In the genomic region with DNA sequence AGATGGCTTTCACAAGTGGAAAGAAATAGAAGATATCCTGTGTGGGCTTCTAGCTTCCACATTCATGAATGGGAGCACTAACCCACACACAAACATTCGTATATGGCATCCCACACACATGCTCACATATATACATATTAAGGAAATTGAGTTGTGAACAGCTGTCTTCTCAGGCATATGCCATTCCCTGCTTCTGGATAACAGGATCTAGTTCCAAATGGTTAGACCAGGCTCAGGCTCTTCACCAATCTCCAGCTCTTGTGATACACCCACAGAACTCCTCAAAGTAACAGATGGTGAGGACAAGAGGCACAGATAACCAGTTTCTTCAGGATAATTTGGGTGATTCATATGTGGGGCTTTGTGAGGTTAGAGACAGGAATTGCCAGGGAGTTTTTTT, we compare ENCODE assay signal across 22 mouse cellular contexts. TPM values are rescaled to one million over a fixed set of nuclear protein-coding genes. Genes with fewer than 3 reads are reported as not detected.
DNase-seq lines count a peak whose midpoint lies in the region; ATAC-seq lines count a peak whose summit lies in the region.
"Had no signal": no experiment of that assay in that cellular context is flagged by ENCODE, and none has a peak within 500 bp of the region (broad histone marks: within the 10 kb centered on the region; RNA-seq: fewer than 3 reads in every experiment).

No protein-coding gene starts in this region.

- no peak for DNase-seq in frontal cortex, postnatal 10 days (ENCODE audit: low spot score in 2 of 2)
- DNase-seq in layer of hippocampus, adult 11-12 months (ENCODE audit: low spot score), result peak; percentile 4
- no peak for DNase-seq in layer of hippocampus, postnatal 10 days (ENCODE audit: low spot score in 2 of 2)
- peak; percentile 3 to 75 for DNase-seq in left cerebral cortex, postnatal 25 days (ENCODE audit: low spot score in 2 of 2)
- DNase-seq in left cerebral cortex, postnatal 10 days (ENCODE audit: extremely low spot score in 1 of 2, low spot score in 2 of 2), result no peak
- peak; percentile 78 for DNase-seq in telencephalon, adult 2 months (ENCODE audit: low read depth, low spot score)
- DNase-seq: adrenal gland, adult 8-10 months; adrenal gland, postnatal 36 days; B cell, adult 2 months; cerebellum, adult 11 months; cerebellum, adult 8-10 months; cerebellum, postnatal 14 days; embryo, embryonic 11 days; gastrocnemius, postnatal 10 days had no signal

- ATAC-seq in frontal cortex, adult (ENCODE audit: low TSS enrichment), result peak; percentile 96
- ATAC-seq: CD4-positive, CD25-positive, alpha-beta regulatory T cell, adult 4 months; forebrain, embryonic 14.5 days had no signal

- intact Hi-C loops in left cerebral cortex, postnatal 25 days (cut with DNase I), result no loop called here
- intact Hi-C loops in left cerebral cortex, postnatal 10 days (cut with DNase I), result no loop called here

RNA-seq across cellular contexts. Expression of a gene that starts 39.6 kb away (rescaled TPM):
- total RNA-seq in layer of hippocampus, postnatal 10 days (2021), result 1 to 10 TPM; 1.1 to 1.6 TPM
- total RNA-seq in left cerebral cortex, postnatal 25 days (2021), result not detected
- not detected for total RNA-seq in left cerebral cortex, postnatal 10 days (2021)
- total RNA-seq: adrenal gland, adult 8-10 months; adrenal gland, postnatal 36 days; common myeloid progenitor, adult 5-6 weeks; G1E; gastrocnemius, postnatal 10 days; gastrocnemius, postnatal 4 days; heart, adult 8-10 months; heart, postnatal 25 days had no signal

Comparison
In these comparisons a context has a peak if more than half of its experiments do, and no peak if none do; other contexts are left out.
1. DNase-seq: peak in layer of hippocampus, adult 11-12 months (single experiment), left cerebral cortex, postnatal 25 days (2 of 2) and telencephalon, adult 2 months (single experiment); none in frontal cortex, postnatal 10 days (0 of 2), layer of hippocampus, postnatal 10 days (0 of 2) and left cerebral cortex, postnatal 10 days (0 of 2).